Mouse (Mus musculus): Measurements from ENCODE around the gene Pomc. TPM values are rescaled to one million over a fixed set of nuclear protein-coding genes. Genes with fewer than 3 reads are reported as not detected.

Gene Pomc
- total and polyA plus RNA-seq, 3 experiments: not detected

DNA sequence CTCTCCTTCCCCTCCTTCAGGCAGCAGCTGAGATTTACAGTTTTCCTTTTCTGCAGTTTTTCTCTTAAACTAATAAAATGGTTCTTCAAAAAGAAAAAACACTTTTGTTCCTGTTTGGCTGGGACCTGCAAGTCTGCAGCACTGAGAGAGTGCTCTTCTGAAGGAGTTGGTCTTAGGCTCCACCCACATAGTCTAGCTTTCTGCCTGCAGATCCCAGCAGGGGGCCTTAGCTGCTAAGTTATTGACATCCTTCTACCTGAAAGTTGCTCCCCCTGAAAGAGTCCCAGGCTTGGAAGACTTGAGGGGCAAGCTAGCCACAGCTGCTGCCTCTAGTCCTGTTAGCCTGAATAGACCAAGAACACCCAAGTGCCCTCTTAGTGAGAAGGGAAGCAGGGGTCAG is 48.4 kb upstream of the Pomc start:
- H3K4me1 ChIP-seq (ENCODE audit: control insufficient read depth in 1 of 2, insufficient read depth in 2 of 2, low read length in 2 of 2): no peaks in the 10 kb centered on the region
- peak; percentile 9 for DNase-seq (ENCODE audit: low read depth, low spot score)
- H3K36me3 ChIP-seq (ENCODE audit: control insufficient read depth in 1 of 2, insufficient read depth in 2 of 2, low read length in 2 of 2): no peaks in the 10 kb centered on the region; a peak in 1 of 4 replicates
- no peak for TF ChIP-seq UBTF (IDR thresholded peaks at IDR 0.05; ENCODE audit: borderline replicate concordance, insufficient read depth, low read depth, low read length)
- no peak for TF ChIP-seq MAZ (IDR thresholded peaks at IDR 0.05; ENCODE audit: low read depth, low read length)
- TF ChIP-seq ZC3H11A (IDR thresholded peaks at IDR 0.05; ENCODE audit: low read depth, low read length): no peak
- no peak overlapping the region for H3K27ac ChIP-seq (ENCODE audit: control insufficient read depth, low read depth, low read length)
- H3K9me3 ChIP-seq (replicated peaks; ENCODE audit: insufficient read depth, low read length): no peaks in the 10 kb centered on the region
- H3K27me3 ChIP-seq (ENCODE audit: control insufficient read depth in 1 of 2, insufficient read depth in 2 of 2, low read length in 2 of 2): no peaks in the 10 kb centered on the region
- H3K9ac ChIP-seq (ENCODE audit: control insufficient read depth, low read depth, low read length, poor library complexity, severe bottlenecking): no peak overlapping the region
- H3K4me3 ChIP-seq (ENCODE audit: control insufficient read depth in 1 of 2, insufficient read depth in 1 of 2, low read depth in 2 of 2, low read length in 2 of 2): no peak overlapping the region
- no peaks in the 10 kb centered on the region for H3K79me2 ChIP-seq (ENCODE audit: control insufficient read depth, insufficient read depth, low read length, poor library complexity)

DNA sequence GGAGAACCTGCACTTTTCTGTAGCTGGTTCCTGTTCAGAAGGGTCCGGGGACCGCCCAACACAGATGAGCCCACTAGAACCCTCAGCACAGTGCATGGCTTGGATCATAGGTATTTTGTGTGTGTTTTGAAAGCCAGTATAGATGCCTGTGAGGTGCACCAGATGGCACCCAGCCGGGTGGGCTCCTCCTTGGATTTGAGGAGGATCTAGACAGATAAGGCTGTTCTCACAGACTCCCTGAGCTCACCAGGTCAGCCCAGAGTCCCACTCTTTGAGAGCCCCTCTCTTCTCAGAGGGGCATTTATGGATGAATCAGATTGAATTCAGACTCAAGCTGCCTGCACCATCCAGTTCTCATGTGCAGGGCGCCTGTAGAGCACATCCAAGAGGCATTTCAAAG is 47.7 kb upstream of the Pomc start:
- Histone ChIP-seq H3K4me1 (ENCODE audit: control insufficient read depth in 1 of 2, insufficient read depth in 2 of 2, low read length in 2 of 2) (no peaks in the 10 kb centered on the region), H3K4me3 (ENCODE audit: control insufficient read depth in 1 of 2, insufficient read depth in 1 of 2, low read depth in 2 of 2, low read length in 2 of 2) (no peak overlapping the region), H3K79me2 (ENCODE audit: control insufficient read depth, insufficient read depth, low read length, poor library complexity) (no peaks in the 10 kb centered on the region), H3K27me3 (ENCODE audit: control insufficient read depth in 1 of 2, insufficient read depth in 2 of 2, low read length in 2 of 2) (no peaks in the 10 kb centered on the region), H3K9me3 (replicated peaks; ENCODE audit: insufficient read depth, low read length) (no peaks in the 10 kb centered on the region), H3K36me3 (ENCODE audit: control insufficient read depth in 1 of 2, insufficient read depth in 2 of 2, low read length in 2 of 2) (no peaks in the 10 kb centered on the region; a peak in 1 of 4 replicates), H3K27ac (ENCODE audit: control insufficient read depth, low read depth, low read length) (no peak overlapping the region), H3K9ac (ENCODE audit: control insufficient read depth, low read depth, low read length, poor library complexity, severe bottlenecking) (no peak overlapping the region)
- no peak for DNase-seq (ENCODE audit: low read depth, low spot score)
- TF ChIP-seq RAD21 (IDR thresholded peaks at IDR 0.05; ENCODE audit: low read depth, low read length) (no peak), TAL1 (IDR thresholded peaks at IDR 0.05; ENCODE audit: low read length) (no peak), EP300 (IDR thresholded peaks at IDR 0.05; ENCODE audit: low read depth in 1 of 2, low read length in 2 of 2) (no peak), MYC (IDR thresholded peaks at IDR 0.05; ENCODE audit: low read depth, low read length) (no peak), USF2 (IDR thresholded peaks at IDR 0.05; ENCODE audit: borderline replicate concordance in 1 of 2, insufficient read depth in 1 of 2, low read depth in 1 of 2, low read length in 2 of 2) (no peak), MEF2A (IDR thresholded peaks at IDR 0.05; ENCODE audit: extremely low read depth, insufficient replicate concordance, low read depth, low read length, poor library complexity, severe bottlenecking) (no peak), ZNF384 (IDR thresholded peaks at IDR 0.05; ENCODE audit: low read depth, low read length) (no peak), SMC3 (IDR thresholded peaks at IDR 0.05; ENCODE audit: low read depth, low read length) (no peak), JUND (IDR thresholded peaks at IDR 0.05; ENCODE audit: low read depth, low read length) (no peak), USF1 (IDR thresholded peaks at IDR 0.05; ENCODE audit: low read depth, low read length) (no peak), POLR2AphosphoS5 (IDR thresholded peaks at IDR 0.05; ENCODE audit: borderline replicate concordance, low read depth, low read length) (no peak), ELF1 (IDR thresholded peaks at IDR 0.05; ENCODE audit: low read depth, low read length) (no peak), CHD2 (IDR thresholded peaks at IDR 0.05; ENCODE audit: low read length) (no peak), ZKSCAN1 (IDR thresholded peaks at IDR 0.05; ENCODE audit: low read depth, low read length) (no peak), HCFC1 (IDR thresholded peaks at IDR 0.05; ENCODE audit: low read depth, low read length) (no peak), E2F4 (IDR thresholded peaks at IDR 0.05; ENCODE audit: borderline replicate concordance, low read depth, low read length) (no peak), CTCF (IDR thresholded peaks at IDR 0.05 in 2 of 3, conservative IDR thresholded peaks at IDR 0.05 in 1 of 3; ENCODE audit: control insufficient read depth in 1 of 3, insufficient read depth in 1 of 3, low read depth in 2 of 3, low read length in 3 of 3, poor library complexity in 1 of 3, severe bottlenecking in 1 of 3) (no peak), NELFE (IDR thresholded peaks at IDR 0.05; ENCODE audit: low read depth, low read length) (no peak), KAT2A (conservative IDR thresholded peaks at IDR 0.05; ENCODE audit: low read depth, low read length) (no peak)
